Mouse (Mus musculus) embryonic facial prominence, embryonic 10.5 days (tissue): ENCODE data around the gene Stum. TPM values are rescaled to one million over a fixed set of nuclear protein-coding genes. Genes with fewer than 3 reads are reported as not detected.
"Not testable (repeated sequence)": the region's sequence is repeated elsewhere in the genome, so short reads cannot be mapped to it uniquely, and the experiment has no call there.

Source experiments
- DNase-seq: peaks from one replicate; pipeline ENCODE4 v3.0.0-alpha.2; 2017; ENCODE audit warnings: low spot score
- H3K27ac ChIP-seq: fragments of 300-500 bp; sonication (generic); replicated peaks from 2 replicates; pipeline ENCODE4 v1.5.1; 2016; ENCODE audit warnings: mild to moderate bottlenecking
- H3K27me3 ChIP-seq: fragments of 300-500 bp; sonication (generic); replicated peaks from 2 replicates; pipeline ENCODE4 v1.6.1; 2016; ENCODE audit warnings: low read depth, mild to moderate bottlenecking; ENCODE audit not compliant: poor library complexity, severe bottlenecking
- H3K36me3 ChIP-seq: fragments of 300-500 bp; sonication (generic); replicated peaks from 2 replicates; pipeline ENCODE4 v1.6.1; 2016; ENCODE audit warnings: mild to moderate bottlenecking, moderate library complexity
- H3K4me1 ChIP-seq: fragments of 300-500 bp; sonication (generic); 2 replicates; pipeline ENCODE4 v1.6.1; 2016
- H3K4me3 ChIP-seq: fragments of 300-500 bp; sonication (generic); 2 replicates; pipeline ENCODE4 v1.5.1; 2016; ENCODE audit warnings: mild to moderate bottlenecking, moderate library complexity
- H3K9me3 ChIP-seq: fragments of 300-500 bp; sonication (generic); 2 replicates; pipeline ENCODE4 v1.6.1; 2016; ENCODE audit warnings: mild to moderate bottlenecking
- WGBS: fragments of 180-500 bp; shearing (Covaris S2); methylation state at CpG from one replicate; pipeline ENCODE4 v1.1.7; 2016; 5-methylcytosine and 5-hydroxymethylcytosine counted together
- polyA plus RNA-seq: library from polyadenylated mRNA; unstranded; fragments of >200 nt; fragmentation: Nextera tagmentation; extraction: Ambion mirVana; gene quantifications from 2 replicates; pipeline ENCODE4 v1.2.1, GENCODE M21; 2016

The Stum gene
- polyA plus RNA-seq, 1 experiment from 2014 or later, result 1.1 TPM

DNA sequence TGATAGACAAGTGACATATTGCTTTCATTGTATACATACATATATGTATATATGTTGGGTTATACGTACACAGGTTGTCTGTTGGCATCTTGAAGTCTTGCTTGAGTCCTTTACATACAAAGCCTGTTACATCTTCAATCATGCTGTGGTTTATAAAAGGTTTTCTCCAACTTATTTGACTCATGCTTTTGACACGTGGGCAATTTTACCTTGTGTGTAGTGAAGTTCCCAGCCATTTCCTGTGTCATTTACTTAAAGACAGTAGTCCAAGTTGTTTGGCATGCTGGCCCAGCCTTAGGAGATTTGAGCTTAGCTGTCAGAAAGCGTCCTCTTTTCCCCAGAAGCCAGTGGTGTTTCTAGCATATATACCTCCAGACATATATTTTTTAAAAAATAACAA lies 84.9 kb downstream of the Stum start:
- no peaks in the 10 kb centered on the region for H3K36me3 ChIP-seq
- no peaks in the 10 kb centered on the region for H3K27me3 ChIP-seq
- no peak overlapping the region for H3K4me3 ChIP-seq
- WGBS, result 73% methylated on average over 3 of the region's 3 CpGs
- H3K9me3 ChIP-seq, result no peaks in the 10 kb centered on the region
- no peak for DNase-seq
- no peak overlapping the region for H3K27ac ChIP-seq
- peaks cover 15% of the 10 kb centered on the region for H3K4me1 ChIP-seq

DNA sequence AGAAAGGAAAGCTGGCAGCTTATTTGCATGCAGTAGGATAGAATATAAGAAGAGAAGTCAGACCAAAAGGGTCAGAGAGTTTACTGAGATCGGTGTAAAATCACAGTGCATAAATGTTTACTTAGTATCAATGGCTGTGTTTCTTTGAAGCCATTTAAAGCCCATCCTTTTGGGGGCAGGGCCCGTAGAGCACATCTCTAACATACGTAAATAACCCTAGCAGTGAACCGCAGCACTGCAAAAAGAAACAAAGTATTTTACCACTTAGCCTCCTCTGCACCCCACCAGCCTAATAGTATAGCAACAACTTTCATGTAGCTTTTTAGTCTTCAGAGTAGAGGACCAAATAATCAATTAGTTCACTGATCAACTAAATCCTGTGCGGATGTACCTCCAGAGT lies 85.6 kb downstream of the Stum start:
- peaks cover 8% of the 10 kb centered on the region for H3K4me1 ChIP-seq
- no peaks in the 10 kb centered on the region for H3K36me3 ChIP-seq
- DNase-seq, result no peak
- WGBS, result 74% methylated on average over 5 of the region's 5 CpGs
- no peaks in the 10 kb centered on the region for H3K9me3 ChIP-seq
- H3K27ac ChIP-seq, result no peak overlapping the region
- no peak overlapping the region for H3K4me3 ChIP-seq
- no peaks in the 10 kb centered on the region for H3K27me3 ChIP-seq

- Histone ChIP-seq H3K36me3 (no peaks in the 10 kb centered on the region), H3K27me3 (no peaks in the 10 kb centered on the region), H3K27ac (no peak overlapping the region), H3K4me3 (no peak overlapping the region), H3K4me1 (peaks cover 13% of the 10 kb centered on the region; the same call in 1 of the 2 replicates), H3K9me3 (no peaks in the 10 kb centered on the region)
- 95% methylated on average over 12 of the region's 12 CpGs for WGBS
- DNase-seq, result no peak
Measured at GRCm38 (mm10) chr1:180393873-180394272, 89.4 kb downstream of the Stum start.

DNA sequence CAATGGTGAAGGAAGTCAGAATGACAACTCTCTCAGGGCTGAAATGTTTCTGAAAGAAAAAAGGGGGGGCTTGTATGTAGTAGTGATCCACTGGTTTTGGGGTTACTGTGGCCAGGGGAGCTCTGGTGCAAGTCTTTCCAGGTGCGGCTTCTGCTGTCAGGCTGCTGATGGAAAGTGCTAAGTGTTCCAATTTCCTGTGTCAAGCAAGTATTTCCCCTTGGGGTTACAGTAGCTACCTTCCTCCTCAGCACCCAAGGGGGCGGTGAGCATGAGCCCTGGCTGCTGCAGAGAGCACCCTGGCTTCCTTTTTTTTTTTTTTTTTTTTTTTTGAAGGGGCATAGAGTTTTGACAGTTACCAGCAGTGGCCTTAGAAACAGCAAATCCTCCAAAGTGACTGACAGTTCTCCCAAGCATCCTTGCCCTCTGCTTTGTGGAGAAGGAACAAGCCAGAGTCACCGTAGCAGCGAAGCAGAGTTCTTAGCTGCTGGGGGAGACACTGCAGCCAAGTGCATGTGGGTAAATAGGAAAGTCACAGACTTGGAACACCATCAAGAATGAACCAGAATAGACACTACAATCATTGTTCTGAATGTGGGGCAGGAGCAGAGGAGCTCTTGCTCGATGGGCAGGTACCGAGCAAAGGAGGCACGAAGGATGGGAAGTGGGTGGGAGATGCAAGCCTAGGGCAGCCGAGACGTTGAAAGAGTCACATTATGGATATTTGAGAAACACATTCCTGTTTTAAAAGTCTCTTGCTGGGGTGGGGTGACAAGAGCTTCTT lies 90.1 kb downstream of the Stum start:
- no peak overlapping the region for H3K27ac ChIP-seq
- H3K27me3 ChIP-seq, result no peaks in the 10 kb centered on the region
- H3K4me3 ChIP-seq, result no peak overlapping the region
- H3K36me3 ChIP-seq, result no peaks in the 10 kb centered on the region
- 90% methylated on average over 9 of the region's 9 CpGs for WGBS
- H3K4me1 ChIP-seq, result peaks cover 19% of the 10 kb centered on the region
- no peak for DNase-seq
- H3K9me3 ChIP-seq, result no peaks in the 10 kb centered on the region

GRCm38 (mm10) chr1:180392137-180392798 lies 91.0 kb downstream of the Stum start:
- Histone ChIP-seq H3K9me3 (no peaks in the 10 kb centered on the region), H3K27me3 (no peaks in the 10 kb centered on the region), H3K27ac (no peak overlapping the region), H3K4me3 (no peak overlapping the region), H3K36me3 (no peaks in the 10 kb centered on the region), H3K4me1 (peaks cover 25% of the 10 kb centered on the region)
- no peak for DNase-seq
- 83% methylated on average over 5 of the region's 5 CpGs for WGBS

DNA sequence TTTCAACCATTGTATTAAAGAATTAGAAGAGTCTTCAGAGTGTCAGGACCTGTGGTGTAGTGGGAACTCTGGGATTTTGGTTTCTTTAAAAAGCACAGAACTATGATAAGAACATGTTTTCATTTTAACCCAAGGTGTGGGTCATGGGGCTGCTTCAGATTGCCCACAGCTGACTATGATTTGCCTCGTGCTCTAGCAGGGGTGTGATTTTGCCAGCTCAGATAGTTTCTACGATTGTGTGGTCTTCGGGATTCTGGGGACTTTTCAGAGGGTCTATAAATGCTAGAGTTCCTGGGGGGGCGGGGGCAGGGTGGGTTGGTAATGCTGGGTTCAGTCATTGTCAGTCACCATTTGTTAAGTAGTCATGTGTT lies 91.7 kb downstream of the Stum start:
- H3K4me3 ChIP-seq, result no peak overlapping the region
- no peaks in the 10 kb centered on the region for H3K36me3 ChIP-seq
- H3K27ac ChIP-seq, result no peak overlapping the region
- H3K4me1 ChIP-seq, result peaks cover 30% of the 10 kb centered on the region
- no peaks in the 10 kb centered on the region for H3K9me3 ChIP-seq
- H3K27me3 ChIP-seq, result no peaks in the 10 kb centered on the region
- no peak for DNase-seq
- WGBS, result 87% methylated on average over 4 of the region's 4 CpGs

- no peak for DNase-seq
- WGBS, result 79% methylated on average over 10 of the region's 10 CpGs
Measured at GRCm38 (mm10) chr1:180390746-180391574, 92.3 kb downstream of the Stum start.

GRCm38 (mm10) chr1:180390321-180390731 lies 93.0 kb downstream of the Stum start:
- DNase-seq, result no peak
- Histone ChIP-seq H3K4me1 (peaks cover 33% of the 10 kb centered on the region), H3K36me3 (no peaks in the 10 kb centered on the region), H3K4me3 (no peak overlapping the region), H3K9me3 (no peaks in the 10 kb centered on the region), H3K27me3 (no peaks in the 10 kb centered on the region), H3K27ac (no peak overlapping the region)
- 75% methylated on average over 3 of the region's 3 CpGs for WGBS

More at GRCm38 (mm10) chr1:180390746-180391574, 92.3 kb downstream of the Stum start:
- Histone ChIP-seq H3K9me3 (no peaks in the 10 kb centered on the region), H3K4me1 (peaks cover 33% of the 10 kb centered on the region), H3K4me3 (no peak overlapping the region), H3K36me3 (no peaks in the 10 kb centered on the region), H3K27me3 (no peaks in the 10 kb centered on the region), H3K27ac (no peak overlapping the region)

GRCm38 (mm10) chr1:180389213-180389760 lies 94.0 kb downstream of the Stum start:
- H3K36me3 ChIP-seq, H3K27ac ChIP-seq, H3K4me3 ChIP-seq, H3K9me3 ChIP-seq, H3K27me3 ChIP-seq, DNase-seq: not testable (repeated sequence)
- H3K4me1 ChIP-seq, result peaks cover 37% of the 10 kb centered on the region
- WGBS, result 85% methylated on average over 11 of the region's 11 CpGs

GRCm38 (mm10) chr1:180388481-180388880 lies 94.8 kb downstream of the Stum start:
- Histone ChIP-seq H3K4me3 (no peak overlapping the region), H3K36me3 (0 out of 2 replicates have a peak, but pooled peaks cover under 1% of the 10 kb centered on the region), H3K4me1 (peaks cover 38% of the 10 kb centered on the region), H3K9me3 (no peaks in the 10 kb centered on the region), H3K27ac (no peak overlapping the region), H3K27me3 (no peaks in the 10 kb centered on the region)
- WGBS, result 64% methylated on average over 1 of the region's 1 CpGs
- DNase-seq, result no peak

- H3K36me3 ChIP-seq, result 0 out of 2 replicates have a peak, but pooled peaks cover 2% of the 10 kb centered on the region
- H3K9me3 ChIP-seq, result no peaks in the 10 kb centered on the region
- H3K4me1 ChIP-seq, result peaks cover 38% of the 10 kb centered on the region
- no peaks in the 10 kb centered on the region for H3K27me3 ChIP-seq
- 20% methylated on average over 11 of the region's 11 CpGs for WGBS
- peak overlapping the region; percentile 85 for H3K27ac ChIP-seq
- H3K4me3 ChIP-seq, result peak overlapping the region; percentile 60
- no peak for DNase-seq
Measured at GRCm38 (mm10) chr1:180387750-180388480, 95.4 kb downstream of the Stum start.
